Mouse (Mus musculus): ENCODE data around the gene Usp19.

DNA sequence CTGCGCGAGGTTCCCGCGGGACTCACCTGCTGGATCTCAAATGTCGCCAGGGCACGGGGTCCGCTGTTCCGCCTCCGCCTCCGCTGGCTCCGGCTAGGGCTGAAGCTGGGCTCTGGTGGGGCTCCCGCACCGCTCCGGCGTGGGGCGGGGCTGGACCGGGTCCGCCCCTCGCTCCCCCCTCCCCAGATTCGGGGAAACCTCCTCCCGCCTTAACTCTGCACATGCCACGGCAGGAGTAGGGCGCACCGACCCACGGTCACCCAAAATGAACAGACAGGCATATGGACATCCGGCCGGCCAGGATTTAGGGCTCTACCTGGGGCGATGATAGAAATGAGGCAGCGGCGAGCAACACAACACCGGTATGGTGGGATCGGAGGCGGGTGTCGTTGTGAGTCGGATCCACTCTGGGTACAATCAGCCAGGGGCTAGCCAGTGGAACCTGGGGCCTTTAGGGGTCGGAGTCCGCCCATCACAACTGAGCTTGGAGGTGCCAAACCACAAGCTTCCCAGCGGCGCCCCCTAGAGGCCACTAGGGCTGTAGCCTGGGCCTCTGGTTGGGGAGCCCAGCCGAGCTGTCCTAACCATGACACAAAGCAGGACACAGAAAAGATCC is 38.0 kb upstream of the Usp19 start:
- TF ChIP-seq CTCF (IDR thresholded peaks at IDR 0.05; ENCODE audit: low read depth, low read length), result peak; percentile 86
- no peak for TF ChIP-seq POLR2A (IDR thresholded peaks at IDR 0.05; ENCODE audit: extremely low read depth, insufficient read depth, low read length)

All from liver, adult 2 months (tissue).